Mouse (Mus musculus) c-Kit-positive CD71-positive TER-119-negative erythroid progenitor cells, embryonic 14.5 days (primary cell): ENCODE results near the gene Chmp6.

Experiments used
- DNase-seq: peaks from one replicate; pipeline ENCODE4 v3.0.0-alpha.2; 2013; ENCODE audit warnings: low read depth

Gene Chmp6

GRCm38 (mm10) chr11:119960671-119961070 lies 47.4 kb downstream of the Chmp6 start:
- DNase-seq = no peak

- no peak for DNase-seq
Measured at GRCm38 (mm10) chr11:119961511-119961910, 48.3 kb downstream of the Chmp6 start.

- no peak for DNase-seq
Measured at GRCm38 (mm10) chr11:119965053-119965452, 51.8 kb downstream of the Chmp6 start.

- DNase-seq = no peak
Measured at GRCm38 (mm10) chr11:119966294-119966693, 53.1 kb downstream of the Chmp6 start.

- DNase-seq = no peak
Measured at GRCm38 (mm10) chr11:119967401-119967800, 54.2 kb downstream of the Chmp6 start.

- no peak for DNase-seq
Measured at GRCm38 (mm10) chr11:119967892-119968291, 54.7 kb downstream of the Chmp6 start.
